Mouse (Mus musculus) heart, adult 2 months (tissue): ENCODE data around the gene Mat2a. TPM values are rescaled to one million over a fixed set of nuclear protein-coding genes. Genes with fewer than 3 reads are reported as not detected.
A peak's percentile ranks its signal among the peaks of the same experiment; 100 is the strongest.
"Not testable (repeated sequence)": the region's sequence is repeated elsewhere in the genome, so short reads cannot be mapped to it uniquely, and the experiment has no call there.

Source experiments
- DNase-seq, 2 experiments: peaks; one replicate each; pipeline ENCODE4 v3.0.0; 2021
- H3K27ac ChIP-seq: fragments of 200-600 bp; 2 replicates; pipeline ENCODE4 v1.8.1; 2022
- H3K27me3 ChIP-seq: fragments of 200-500 bp; 2 replicates; pipeline ENCODE4 v1.6.1; 2012; ENCODE audit warnings: mild to moderate bottlenecking, low read length, inconsistent platforms, mixed read lengths; ENCODE audit not compliant: control insufficient read depth, insufficient read depth
- H3K36me3 ChIP-seq: fragments of 200-500 bp; 2 replicates; pipeline ENCODE4 v1.6.1; 2012; ENCODE audit warnings: low read length, inconsistent platforms; ENCODE audit not compliant: control insufficient read depth, insufficient read depth
- H3K4me1 ChIP-seq: fragments of 200-500 bp; 2 replicates; pipeline ENCODE4 v1.6.1; 2011; ENCODE audit warnings: low read length; ENCODE audit not compliant: control insufficient read depth, insufficient read depth
- H3K4me3 ChIP-seq: fragments of 200-600 bp; 2 replicates; pipeline ENCODE4 v1.8.1; 2022
- H3K79me2 ChIP-seq: fragments of 200-500 bp; replicated peaks from 2 replicates; pipeline ENCODE4 v1.6.1; 2012; ENCODE audit warnings: mild to moderate bottlenecking, inconsistent platforms, low read length, moderate library complexity, mixed read lengths; ENCODE audit not compliant: control insufficient read depth, insufficient read depth
- H3K9ac ChIP-seq: fragments of 200-500 bp; 2 replicates; pipeline ENCODE4 v1.6.1; 2012; ENCODE audit warnings: low read depth, mild to moderate bottlenecking, control low read depth, inconsistent platforms, low read length, mixed read lengths
- CTCF ChIP-seq: fragments of 200-600 bp; IDR thresholded peaks from 2 replicates; pipeline ENCODE4 v1.8.1; 2022; ENCODE audit warnings: antibody characterized with exemption, mild to moderate bottlenecking, moderate library complexity
- EP300 ChIP-seq: fragments of 200-500 bp; IDR thresholded peaks from 2 replicates; pipeline ENCODE4 v1.6.1; 2011; ENCODE audit warnings: low read depth, low read length, control low read depth; ENCODE audit not compliant: insufficient read depth
- POLR2A ChIP-seq: fragments of 200-500 bp; IDR thresholded peaks from 2 replicates; pipeline ENCODE4 v1.6.1; 2011; ENCODE audit warnings: mild to moderate bottlenecking, low read depth, low read length, control low read depth; ENCODE audit not compliant: insufficient read depth
- WGBS: fragments of 180-500 bp; shearing (Covaris S2); methylation state at CpG from one replicate; pipeline ENCODE4 v1.1.7; 2018; 5-methylcytosine and 5-hydroxymethylcytosine counted together
- intact Hi-C: fragments of 180-260 bp; cut with DNase I; formaldehyde crosslinking; loops from one replicate; pipeline ENCODE4 v1.15.1; 2025
- polyA plus RNA-seq: library from polyadenylated mRNA; depleted of rRNA; stranded (reverse); fragments of >200 nt; gene quantifications from 2 replicates; pipeline ENCODE4 v1.2.3, GENCODE M21; 2012
- total RNA-seq, 2 experiments: library from RNA; stranded (reverse); gene quantifications; 2 replicates each; pipeline ENCODE4 v1.2.3; 2021

Mat2a gene
- total and polyA plus RNA-seq, 3 experiments: 93.0 to 151 (median 129) TPM

- TF ChIP-seq POLR2A: no peak
- TF ChIP-seq CTCF: no peak
- no peak for TF ChIP-seq EP300
- H3K27ac ChIP-seq: peak overlapping the region; percentile 23; the same call in 1 of the 2 replicates
- no peak overlapping the region for H3K4me3 ChIP-seq
- H3K9ac ChIP-seq: no peak overlapping the region
- no peaks in the 10 kb centered on the region for H3K79me2 ChIP-seq
- no peak for DNase-seq
- 61% methylated on average over 4 of the region's 4 CpGs for WGBS
- intact Hi-C loops: no loop called here
- H3K27me3 ChIP-seq: no peaks in the 10 kb centered on the region
- peaks cover 12% of the 10 kb centered on the region for H3K4me1 ChIP-seq
- H3K36me3 ChIP-seq: no peaks in the 10 kb centered on the region
These were observed 36.0 kb upstream of the Mat2a start for GRCm38 (mm10) chr6:72475221-72475985.

- DNase-seq: peak; percentile 51 to 71
- TF ChIP-seq POLR2A: no peak
- TF ChIP-seq EP300: peak; percentile 73; the same call in 1 of the 2 replicates
- no peak for TF ChIP-seq CTCF
- Histone ChIP-seq H3K79me2 (no peaks in the 10 kb centered on the region), H3K36me3 (no peaks in the 10 kb centered on the region), H3K9ac (no peak overlapping the region), H3K27ac (peak overlapping the region; percentile 64), H3K4me3 (no peak overlapping the region), H3K4me1 (peaks cover 12% of the 10 kb centered on the region), H3K27me3 (no peaks in the 10 kb centered on the region)
- intact Hi-C loops: loop anchor here (2.0 kb wide), 1 partner anchor 39 kb away; no protein-coding TSS in a partner anchor
- WGBS: 42% methylated on average over 14 of the region's 14 CpGs
These were observed 34.1 kb upstream of the Mat2a start for GRCm38 (mm10) chr6:72473264-72474041.

GRCm38 (mm10) chr6:72466171-72466570 lies 26.8 kb upstream of the Mat2a start:
- H3K27me3 ChIP-seq: no peaks in the 10 kb centered on the region
- no peak overlapping the region for H3K9ac ChIP-seq
- 88% methylated on average over 4 of the region's 4 CpGs for WGBS
- no peak overlapping the region for H3K4me3 ChIP-seq
- intact Hi-C loops: no loop called here
- no peaks in the 10 kb centered on the region for H3K79me2 ChIP-seq
- no peak for DNase-seq
- H3K4me1 ChIP-seq: peaks cover 7% of the 10 kb centered on the region
- TF ChIP-seq CTCF (no peak), POLR2A (no peak), EP300 (no peak)
- peak overlapping the region; percentile 26; the same call in 1 of the 2 replicates for H3K27ac ChIP-seq
- no peaks in the 10 kb centered on the region for H3K36me3 ChIP-seq

GRCm38 (mm10) chr6:72465361-72466157 lies 26.2 kb upstream of the Mat2a start:
- DNase-seq: peak; percentile 41 to 46
- peak overlapping the region; percentile 55 for H3K27ac ChIP-seq
- no peaks in the 10 kb centered on the region for H3K27me3 ChIP-seq
- no peaks in the 10 kb centered on the region for H3K79me2 ChIP-seq
- WGBS: 68% methylated on average over 8 of the region's 8 CpGs
- H3K9ac ChIP-seq: no peak overlapping the region
- no peak overlapping the region for H3K4me3 ChIP-seq
- no peaks in the 10 kb centered on the region for H3K36me3 ChIP-seq
- peaks cover 8% of the 10 kb centered on the region for H3K4me1 ChIP-seq
- intact Hi-C loops: no loop called here
- no peak for TF ChIP-seq POLR2A
- no peak for TF ChIP-seq EP300
- no peak for TF ChIP-seq CTCF

- DNase-seq, H3K4me3 ChIP-seq, H3K27me3 ChIP-seq, H3K9ac ChIP-seq, H3K36me3 ChIP-seq, H3K79me2 ChIP-seq: not testable (repeated sequence)
- peak overlapping the region; percentile 40 for H3K27ac ChIP-seq
- H3K4me1 ChIP-seq: peaks cover 14% of the 10 kb centered on the region
- 70% methylated on average over 5 of the region's 5 CpGs for WGBS
- intact Hi-C loops: loop anchor here (2.0 kb wide), 1 partner anchor 22 kb away; no protein-coding TSS in a partner anchor
These were observed 23.3 kb upstream of the Mat2a start for GRCm38 (mm10) chr6:72462550-72463257.
